ENCODE assay signal across 14 mouse cellular contexts in genomic region chr11:117274973-117275372, GRCm38 (mm10).
DNase-seq lines count a peak whose midpoint lies in the region; ATAC-seq lines count a peak whose summit lies in the region.
"Had no signal": no experiment of that assay in that cellular context is flagged by ENCODE, and none has a peak within 500 bp of the region (broad histone marks: within the 10 kb centered on the region; RNA-seq: fewer than 3 reads in every experiment).

No protein-coding gene starts in this region.

- H3K9me3 ChIP-seq in forebrain, embryonic 10.5 days = no peaks in the 10 kb centered on the region
- no peaks in the 10 kb centered on the region for H3K9me3 ChIP-seq in forebrain, embryonic 16.5 days (ENCODE audit: control insufficient read depth, low read length)
- H3K9me3 ChIP-seq in kidney, embryonic 15.5 days (replicated peaks) = no peaks in the 10 kb centered on the region
- H3K9me3 ChIP-seq in kidney, embryonic 16.5 days (ENCODE audit: low read length) = no peaks in the 10 kb centered on the region
- H3K9me3 ChIP-seq in limb, embryonic 10.5 days (replicated peaks) = no peaks in the 10 kb centered on the region
- no peaks in the 10 kb centered on the region for H3K9me3 ChIP-seq in heart, embryonic 11.5 days (replicated peaks; ENCODE audit: control insufficient read depth, low read length)
- H3K9me3 ChIP-seq: embryonic facial prominence, embryonic 12.5 days; liver, embryonic 15.5 days had no signal

- no peak for DNase-seq in forebrain, embryonic 10.5 days (ENCODE audit: extremely low spot score, low spot score)
- DNase-seq in limb, embryonic 10.5 days (ENCODE audit: low spot score) = no peak
- DNase-seq in thymus, postnatal 0 days (ENCODE audit: low spot score) = peak; percentile 59
- DNase-seq: heart, postnatal 10 days; kidney, postnatal 10 days; layer of hippocampus, adult 9-11 months had no signal

- peak overlapping the region; percentile 54 for H3K27ac ChIP-seq in forebrain, embryonic 10.5 days
- no peak overlapping the region for H3K27ac ChIP-seq in forebrain, embryonic 16.5 days (ENCODE audit: low read length)
- peak overlapping the region; percentile 74; the same call in 1 of the 2 replicates for H3K27ac ChIP-seq in kidney, embryonic 15.5 days
- H3K27ac ChIP-seq in kidney, embryonic 16.5 days (ENCODE audit: low read length) = no peak overlapping the region
- peak overlapping the region; percentile 50; the same call in 1 of the 2 replicates for H3K27ac ChIP-seq in limb, embryonic 10.5 days
- no peak overlapping the region for H3K27ac ChIP-seq in heart, embryonic 11.5 days (ENCODE audit: low read depth, low read length)
- H3K27ac ChIP-seq: liver, embryonic 15.5 days had no signal

- peaks cover 43% of the 10 kb centered on the region for H3K36me3 ChIP-seq in forebrain, embryonic 10.5 days (replicated peaks)
- H3K36me3 ChIP-seq in forebrain, embryonic 16.5 days (ENCODE audit: control insufficient read depth, insufficient read depth) = no peaks in the 10 kb centered on the region
- H3K36me3 ChIP-seq in kidney, embryonic 15.5 days = no peaks in the 10 kb centered on the region
- 0 out of 2 replicates have a peak, but pooled peaks cover 4% of the 10 kb centered on the region for H3K36me3 ChIP-seq in kidney, embryonic 16.5 days (ENCODE audit: insufficient read depth, low read length)
- H3K36me3 ChIP-seq in limb, embryonic 10.5 days = peaks cover 60% of the 10 kb centered on the region
- no peaks in the 10 kb centered on the region for H3K36me3 ChIP-seq in heart, embryonic 11.5 days (ENCODE audit: control insufficient read depth, insufficient read depth, low read length)
- H3K36me3 ChIP-seq: liver, embryonic 15.5 days had no signal

- no peak overlapping the region for H3K4me3 ChIP-seq in forebrain, embryonic 10.5 days
- no peak overlapping the region for H3K4me3 ChIP-seq in forebrain, embryonic 16.5 days (replicated peaks; ENCODE audit: low read length)
- no peak overlapping the region for H3K4me3 ChIP-seq in kidney, embryonic 15.5 days (replicated peaks)
- no peak overlapping the region for H3K4me3 ChIP-seq in kidney, embryonic 16.5 days (ENCODE audit: low read length)
- H3K4me3 ChIP-seq in limb, embryonic 10.5 days = peak overlapping the region; percentile 12; the same call in 1 of the 2 replicates
- no peak overlapping the region for H3K4me3 ChIP-seq in heart, embryonic 11.5 days (ENCODE audit: low read depth, low read length)
- H3K4me3 ChIP-seq: embryonic facial prominence, embryonic 12.5 days; liver, embryonic 15.5 days had no signal

- no peak for ATAC-seq in forebrain, embryonic 16.5 days
- ATAC-seq in kidney, embryonic 15.5 days (replicated peaks; ENCODE audit: low FRiP score) = no peak
- ATAC-seq in kidney, embryonic 16.5 days (ENCODE audit: low FRiP score, low TSS enrichment) = no peak
- ATAC-seq in erythroblast, adult 5-6 weeks (replicated peaks; ENCODE audit: low FRiP score, poor library complexity, severe bottlenecking) = no peak
- ATAC-seq in heart, embryonic 11.5 days (replicated peaks; ENCODE audit: insufficient number of reproducible peaks, low FRiP score, low TSS enrichment) = no peak

- no peak overlapping the region for H3K4me2 ChIP-seq in forebrain, embryonic 16.5 days (ENCODE audit: low read length)
- no peak overlapping the region for H3K4me2 ChIP-seq in kidney, embryonic 15.5 days
- no peak overlapping the region for H3K4me2 ChIP-seq in kidney, embryonic 16.5 days (replicated peaks; ENCODE audit: low read depth, low read length)
- H3K4me2 ChIP-seq in heart, embryonic 11.5 days = no peak overlapping the region
- H3K4me2 ChIP-seq: embryonic facial prominence, embryonic 12.5 days; liver, embryonic 15.5 days; midbrain, embryonic 11.5 days had no signal

- peaks cover 97% of the 10 kb centered on the region for H3K4me1 ChIP-seq in forebrain, embryonic 10.5 days
- peaks cover 12% of the 10 kb centered on the region; the same call in 1 of the 2 replicates for H3K4me1 ChIP-seq in forebrain, embryonic 16.5 days (replicated peaks; ENCODE audit: control insufficient read depth, insufficient read depth, low read length)
- H3K4me1 ChIP-seq in kidney, embryonic 15.5 days = peaks cover 88% of the 10 kb centered on the region
- H3K4me1 ChIP-seq in kidney, embryonic 16.5 days (ENCODE audit: insufficient read depth, low read length) = peaks cover 69% of the 10 kb centered on the region
- peaks cover 99% of the 10 kb centered on the region for H3K4me1 ChIP-seq in limb, embryonic 10.5 days
- peaks cover 54% of the 10 kb centered on the region for H3K4me1 ChIP-seq in heart, embryonic 11.5 days (ENCODE audit: control insufficient read depth, insufficient read depth, low read length)

- H3K27me3 ChIP-seq in forebrain, embryonic 10.5 days (ENCODE audit: poor library complexity, severe bottlenecking) = no peaks in the 10 kb centered on the region
- no peaks in the 10 kb centered on the region for H3K27me3 ChIP-seq in forebrain, embryonic 16.5 days (replicated peaks; ENCODE audit: control insufficient read depth, insufficient read depth, low read length)
- H3K27me3 ChIP-seq in kidney, embryonic 15.5 days = no peaks in the 10 kb centered on the region
- no peaks in the 10 kb centered on the region for H3K27me3 ChIP-seq in kidney, embryonic 16.5 days (ENCODE audit: insufficient read depth, low read length)
- no peaks in the 10 kb centered on the region for H3K27me3 ChIP-seq in limb, embryonic 10.5 days (ENCODE audit: low read depth, poor library complexity, severe bottlenecking)
- 0 out of 2 replicates have a peak, but pooled peaks cover 9% of the 10 kb centered on the region for H3K27me3 ChIP-seq in heart, embryonic 11.5 days (ENCODE audit: control insufficient read depth, insufficient read depth, low read length)
- H3K27me3 ChIP-seq: embryonic facial prominence, embryonic 12.5 days; liver, embryonic 15.5 days had no signal

- WGBS in forebrain, embryonic 10.5 days = 64% methylated on average over 5 of the region's 5 CpGs
- WGBS in forebrain, embryonic 16.5 days = 70% methylated on average over 5 of the region's 5 CpGs
- 64% methylated on average over 5 of the region's 5 CpGs for WGBS in kidney, embryonic 15.5 days
- WGBS in kidney, embryonic 16.5 days = 64% methylated on average over 5 of the region's 5 CpGs
- 59% methylated on average over 5 of the region's 5 CpGs for WGBS in limb, embryonic 10.5 days
- WGBS in heart, embryonic 11.5 days (ENCODE audit: insufficient replicate concordance) = 67% methylated on average over 5 of the region's 5 CpGs

- no peak overlapping the region for H3K9ac ChIP-seq in forebrain, embryonic 16.5 days (replicated peaks; ENCODE audit: low read depth, low read length)
- H3K9ac ChIP-seq in kidney, embryonic 15.5 days = no peak overlapping the region
- H3K9ac ChIP-seq in kidney, embryonic 16.5 days (replicated peaks; ENCODE audit: low read length) = no peak overlapping the region
- H3K9ac ChIP-seq in heart, embryonic 11.5 days (ENCODE audit: low read depth, low read length) = no peak overlapping the region
- H3K9ac ChIP-seq: embryonic facial prominence, embryonic 12.5 days; liver, embryonic 15.5 days had no signal

Comparison
In these comparisons a context has a peak if more than half of its experiments do, and no peak if none do; other contexts are left out.
1. H3K27ac ChIP-seq: peak in forebrain, embryonic 10.5 days (single experiment), kidney, embryonic 15.5 days (single experiment) and limb, embryonic 10.5 days (single experiment); none in forebrain, embryonic 16.5 days (single experiment), kidney, embryonic 16.5 days (single experiment) and heart, embryonic 11.5 days (single experiment).